Mouse (Mus musculus): ENCODE measurements at regions not wholly inside any gene's neighbourhood (a gene's known extent, or its start where the extent isn't known, plus 50 kb on each side); places are given as distances from the start of the nearest gene placed in this dataset.
"Not testable (repeated sequence)": the region's sequence is repeated elsewhere in the genome, so short reads cannot be mapped to it uniquely, and the experiment has no call there.

- no peak for DNase-seq
Measured at GRCm38 (mm10) chr1:137218096-137218495, 257.8 kb upstream of the Nr5a2 start.

GRCm38 (mm10) chr1:137217206-137217605 lies 257.0 kb upstream of the Nr5a2 start:
- no peak for DNase-seq

- not testable (repeated sequence) for DNase-seq
Measured at GRCm38 (mm10) chr1:137214328-137214727, 254.1 kb upstream of the Nr5a2 start.

GRCm38 (mm10) chr1:137213717-137214116 lies 253.5 kb upstream of the Nr5a2 start:
- DNase-seq = no peak

GRCm38 (mm10) chr1:137212856-137213255 lies 252.6 kb upstream of the Nr5a2 start:
- DNase-seq = no peak

GRCm38 (mm10) chr1:137204371-137204770 lies 244.1 kb upstream of the Nr5a2 start:
- no peak for DNase-seq

GRCm38 (mm10) chr1:137203512-137203911 lies 243.3 kb upstream of the Nr5a2 start:
- DNase-seq = no peak

- DNase-seq = no peak
Measured at GRCm38 (mm10) chr1:137200931-137201330, 240.7 kb upstream of the Nr5a2 start.

- no peak for DNase-seq
Measured at GRCm38 (mm10) chr1:137195962-137196361, 235.7 kb upstream of the Nr5a2 start.

GRCm38 (mm10) chr1:137195065-137195620 lies 234.9 kb upstream of the Nr5a2 start:
- DNase-seq = no peak

- no peak for DNase-seq
Measured at GRCm38 (mm10) chr1:137178231-137178630, 218.0 kb upstream of the Nr5a2 start.

- no peak for DNase-seq
Measured at GRCm38 (mm10) chr1:137176696-137177095, 216.4 kb upstream of the Nr5a2 start.

- DNase-seq = no peak
Measured at GRCm38 (mm10) chr1:137174081-137174480, 213.8 kb upstream of the Nr5a2 start.

GRCm38 (mm10) chr1:137172128-137172527 lies 211.9 kb upstream of the Nr5a2 start:
- no peak for DNase-seq

- no peak for DNase-seq
Measured at GRCm38 (mm10) chr1:137171451-137171850, 211.2 kb upstream of the Nr5a2 start.

- no peak for DNase-seq
Measured at GRCm38 (mm10) chr1:137147891-137148290, 187.6 kb upstream of the Nr5a2 start.

GRCm38 (mm10) chr1:137141879-137142570 lies 181.8 kb upstream of the Nr5a2 start:
- no peak for DNase-seq

GRCm38 (mm10) chr1:137141372-137141771 lies 181.1 kb upstream of the Nr5a2 start:
- DNase-seq = no peak

GRCm38 (mm10) chr1:137136156-137136555 lies 175.9 kb upstream of the Nr5a2 start:
- DNase-seq = no peak

GRCm38 (mm10) chr1:137133734-137134133 lies 173.5 kb upstream of the Nr5a2 start:
- no peak for DNase-seq

- no peak for DNase-seq
Measured at GRCm38 (mm10) chr1:137130264-137130663, 170.0 kb upstream of the Nr5a2 start.

- no peak for DNase-seq
Measured at GRCm38 (mm10) chr1:137129116-137129515, 168.9 kb upstream of the Nr5a2 start.

- DNase-seq = no peak
Measured at GRCm38 (mm10) chr1:137117866-137118265, 157.6 kb upstream of the Nr5a2 start.

GRCm38 (mm10) chr1:137106444-137106843 lies 146.2 kb upstream of the Nr5a2 start:
- DNase-seq = peak; percentile 25
